Mouse (Mus musculus): ENCODE data around the gene Cog2.

DNA sequence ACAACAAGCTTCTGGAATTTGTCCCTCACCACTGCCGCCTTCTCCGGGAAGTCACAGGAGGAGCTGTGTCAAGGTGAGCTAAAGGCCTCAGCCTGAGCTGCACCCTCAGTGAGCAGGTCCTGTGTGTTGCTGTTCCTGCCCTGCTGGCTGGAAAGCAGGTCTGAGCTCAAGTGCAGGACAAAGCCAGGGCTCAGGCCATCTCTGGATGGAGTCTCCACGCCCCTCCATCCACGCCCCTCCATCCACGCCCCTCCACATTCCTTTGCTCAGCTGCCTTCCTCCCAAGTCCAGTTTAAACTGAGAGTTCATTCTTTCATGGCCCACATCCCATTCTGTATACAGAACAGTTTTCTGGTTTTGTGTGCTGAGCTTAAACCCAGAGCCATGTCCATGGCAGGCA, 14.9 kb downstream of the Cog2 start:
- no peak for TF ChIP-seq CTCF (IDR thresholded peaks at IDR 0.05; ENCODE audit: low read depth, low read length)
- TF ChIP-seq POLR2A (IDR thresholded peaks at IDR 0.05; ENCODE audit: borderline replicate concordance, low read depth, low read length) = no peak
